Mouse (Mus musculus): ENCODE measurements at regions not wholly inside any gene's neighbourhood (a gene's known extent, or its start where the extent isn't known, plus 50 kb on each side); places are given as distances from the start of the nearest gene placed in this dataset.
A peak's percentile ranks its signal among the peaks of the same experiment; 100 is the strongest.

- TF ChIP-seq POLR2A (IDR thresholded peaks at IDR 0.05; ENCODE audit: low read depth, low read length) (no peak), CTCF (conservative IDR thresholded peaks at IDR 0.05; ENCODE audit: insufficient read depth, insufficient read length, low read depth, low read length) (peak; percentile 62)
Measured at GRCm38 (mm10) chr7:68843374-68843773, 94.3 kb upstream of the Arrdc4 start.

Data from kidney, adult 2 months (tissue).